Mouse (Mus musculus) adrenal gland, postnatal 36 days (tissue): ENCODE results near the gene Lsm5. TPM values are rescaled to one million over a fixed set of nuclear protein-coding genes. Genes with fewer than 3 reads are reported as not detected.

Experiments
- DNase-seq, 2 experiments: peaks; one replicate each; pipeline ENCODE4 v3.0.0; 2021; ENCODE audit warnings: mixed read lengths in 1 of 2
- long read RNA-seq, 2 experiments: library from polyadenylated mRNA; stranded (forward); transcript quantifications; one replicate each; pipeline ENCODE4 v2.0.0; 2021; ENCODE audit warnings: borderline sequencing depth in 2 of 2
- total RNA-seq, 2 experiments: library from RNA; stranded (reverse); gene quantifications; 2 replicates each; pipeline ENCODE4 v1.2.3; 2021

Gene Lsm5
- total RNA-seq, result 10 to 100 TPM; 29.3 to 33.8 TPM
- long read RNA-seq, experiment 1, transcript Lsm5-201 (5 exons, 494 nt), result major isoform, 23 of 25 reads
- long read RNA-seq, experiment 1, partial matches to known transcripts, result 0 of 25 reads
- long read RNA-seq, experiment 1, other reads (novel, unspliced or antisense), result 2 of 25 reads
- long read RNA-seq, experiment 2, transcript Lsm5-201 (5 exons, 494 nt), result major isoform, 8 of 8 reads
- long read RNA-seq, experiment 2, partial matches to known transcripts, result 0 of 8 reads
- long read RNA-seq, experiment 2, other reads (novel, unspliced or antisense), result 0 of 8 reads

GRCm38 (mm10) chr6:56703931-56704900 is at the start of gene Lsm5:
Lsm5 (minus strand) TSS chr6:56704710.
- DNase-seq, result peak; percentile 87 to 88

- no peak for DNase-seq
Measured at GRCm38 (mm10) chr6:56753719-56754118, 49.2 kb upstream of the Lsm5 start.

GRCm38 (mm10) chr6:56745950-56746543 is 41.5 kb upstream of the Lsm5 start:
- no peak for DNase-seq

GRCm38 (mm10) chr6:56732545-56732944 is 28.0 kb upstream of the Lsm5 start:
- no peak for DNase-seq

- DNase-seq, result no peak
Measured at GRCm38 (mm10) chr6:56720877-56721276, 16.4 kb upstream of the Lsm5 start.

GRCm38 (mm10) chr6:56719071-56719470 is 14.6 kb upstream of the Lsm5 start:
- DNase-seq, result no peak

- peak; percentile 41 to 54 for DNase-seq
Measured at GRCm38 (mm10) chr6:56715270-56715666, 10.8 kb upstream of the Lsm5 start.

GRCm38 (mm10) chr6:56714574-56715269 is 10.2 kb upstream of the Lsm5 start, which contains the start of gene Avl9:
Avl9 (plus strand) TSS chr6:56714899.
- DNase-seq, result peak; percentile 99

GRCm38 (mm10) chr6:56714186-56714573 is 9.7 kb upstream of the Lsm5 start:
- DNase-seq, result no peak

- no peak for DNase-seq
Measured at GRCm38 (mm10) chr6:56692445-56692844, 12.1 kb downstream of the Lsm5 start.

- peak; percentile 57 to 70 for DNase-seq
Measured at GRCm38 (mm10) chr6:56691205-56691604, 13.3 kb downstream of the Lsm5 start.

- DNase-seq, result no peak
Measured at GRCm38 (mm10) chr6:56688238-56688637, 16.3 kb downstream of the Lsm5 start.

GRCm38 (mm10) chr6:56664410-56664809 is 40.1 kb downstream of the Lsm5 start:
- no peak for DNase-seq

- no peak for DNase-seq
Measured at GRCm38 (mm10) chr6:56655393-56655792, 49.1 kb downstream of the Lsm5 start.

- peak; percentile 3 to 9 for DNase-seq
Measured at GRCm38 (mm10) chr6:56652121-56652592, 52.4 kb downstream of the Lsm5 start.

Other genes starting within 250 kb of the Lsm5 start
- gene Pde1c, start 135.6 kb downstream of the Lsm5 start, total RNA-seq, result under 1 TPM; 0.13 to 0.23 TPM
- gene Avl9, start 10.2 kb upstream of the Lsm5 start, total RNA-seq, result 10 to 100 TPM; 25.2 to 28.5 TPM
- 10 to 100 TPM; 33.6 to 36.0 TPM for gene Kbtbd2, start 93.1 kb upstream of the Lsm5 start, total RNA-seq
- gene Fkbp9, start 127.3 kb upstream of the Lsm5 start, total RNA-seq, result 10 to 100 TPM; 72.1 to 75.9 TPM
- 10 to 100 TPM; 23.8 to 24.1 TPM for gene Nt5c3, start 219.2 kb upstream of the Lsm5 start, total RNA-seq
- under 1 TPM; 0.20 to 0.40 TPM for gene Vmn1r4, start 219.3 kb upstream of the Lsm5 start, total RNA-seq